Mouse (Mus musculus) lung, postnatal 10 days (tissue): ENCODE results near the gene Sphk1.

Source experiments
- DNase-seq: peaks from one replicate; pipeline ENCODE4 v3.0.0; 2021

Sphk1 gene

DNA sequence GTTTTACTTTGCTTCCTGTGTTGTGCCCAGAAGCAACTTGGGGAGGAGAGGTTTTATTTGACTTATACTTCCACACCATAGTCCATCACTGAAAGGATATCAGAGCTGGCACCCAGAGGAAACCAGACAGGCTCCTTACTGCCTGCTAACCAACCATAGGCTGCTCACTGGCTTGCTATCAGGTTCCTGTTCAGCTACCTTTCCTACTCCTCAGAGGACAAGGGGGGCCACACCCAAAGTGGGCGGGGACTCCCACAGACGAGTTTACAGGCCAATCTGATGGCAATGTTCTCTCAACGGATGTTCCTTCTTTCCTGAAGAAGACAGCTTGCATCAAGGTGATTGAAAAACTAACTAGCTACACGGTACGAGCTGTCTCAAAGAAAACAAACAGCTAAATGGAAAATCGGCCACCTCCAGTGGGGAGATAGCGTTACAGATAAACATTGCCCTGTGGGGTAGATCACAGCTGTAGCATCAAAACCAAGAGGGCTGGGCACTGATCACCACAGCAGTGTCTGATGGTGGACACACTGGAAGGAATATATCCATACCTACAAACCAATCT lies 19.3 kb upstream of the Sphk1 start:
- no peak for DNase-seq

DNA sequence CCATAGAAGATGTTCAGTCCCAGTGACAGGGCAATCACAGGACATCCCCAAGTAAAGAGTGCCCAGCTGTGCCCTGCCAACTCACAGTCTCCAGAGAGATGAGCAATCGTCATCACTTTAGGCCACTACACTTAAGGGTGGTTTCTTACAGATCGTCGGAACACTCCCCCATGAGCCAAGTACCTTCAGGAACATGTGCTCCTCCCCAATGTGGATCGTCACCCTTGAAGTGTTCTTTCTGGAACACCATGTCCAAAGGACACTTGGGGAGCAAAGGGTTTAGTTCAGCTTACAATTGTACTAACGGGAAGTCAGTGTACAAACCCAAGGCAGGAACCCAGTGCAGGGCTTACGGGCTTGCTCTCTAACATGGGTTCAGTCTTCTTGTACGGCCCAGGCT lies 18.6 kb upstream of the Sphk1 start:
- DNase-seq, result no peak

DNA sequence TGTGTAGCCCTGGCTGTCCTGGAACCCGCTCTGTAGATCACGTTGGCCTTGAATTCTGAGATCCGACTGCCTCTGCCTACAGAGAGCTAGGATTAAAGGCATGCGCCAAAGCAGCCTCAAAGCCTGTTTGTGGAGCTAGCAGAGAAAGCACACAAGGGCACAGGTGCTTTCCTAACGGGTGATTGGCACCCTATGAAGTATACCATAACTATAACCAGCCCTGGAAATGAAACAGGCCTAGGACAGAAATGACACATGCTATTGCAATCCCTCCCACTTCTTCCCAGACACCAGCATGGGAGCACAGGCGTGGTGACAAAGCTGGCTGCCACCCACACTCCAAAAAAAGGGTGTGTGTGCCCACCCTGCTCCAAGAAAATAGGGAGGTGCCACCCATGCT lies 17.7 kb upstream of the Sphk1 start:
- DNase-seq, result no peak

DNA sequence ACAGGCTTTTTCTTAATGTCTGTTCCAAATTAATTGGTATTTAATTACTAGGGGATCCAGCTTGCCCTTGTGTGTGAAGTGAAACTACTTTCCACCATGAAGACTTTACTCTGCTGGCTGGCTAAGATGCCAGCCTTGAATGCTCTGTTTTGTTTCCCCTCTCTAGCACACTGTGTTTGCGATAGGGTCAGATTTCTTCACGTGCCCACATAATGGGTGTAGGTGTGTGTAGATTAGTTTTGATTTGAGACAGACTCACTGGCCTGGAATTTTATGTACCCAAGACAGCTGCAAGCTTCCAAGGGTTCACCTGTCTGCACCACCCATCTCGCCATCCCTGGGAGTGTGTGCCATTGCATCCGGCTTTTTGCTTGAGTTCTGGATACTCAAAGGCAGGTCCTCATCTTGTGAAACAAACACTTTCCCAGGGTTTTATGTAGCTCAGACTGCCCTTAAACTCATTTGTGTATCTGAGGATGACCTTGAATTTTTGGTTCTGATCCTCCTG lies 17.1 kb upstream of the Sphk1 start:
- DNase-seq, result no peak

DNA sequence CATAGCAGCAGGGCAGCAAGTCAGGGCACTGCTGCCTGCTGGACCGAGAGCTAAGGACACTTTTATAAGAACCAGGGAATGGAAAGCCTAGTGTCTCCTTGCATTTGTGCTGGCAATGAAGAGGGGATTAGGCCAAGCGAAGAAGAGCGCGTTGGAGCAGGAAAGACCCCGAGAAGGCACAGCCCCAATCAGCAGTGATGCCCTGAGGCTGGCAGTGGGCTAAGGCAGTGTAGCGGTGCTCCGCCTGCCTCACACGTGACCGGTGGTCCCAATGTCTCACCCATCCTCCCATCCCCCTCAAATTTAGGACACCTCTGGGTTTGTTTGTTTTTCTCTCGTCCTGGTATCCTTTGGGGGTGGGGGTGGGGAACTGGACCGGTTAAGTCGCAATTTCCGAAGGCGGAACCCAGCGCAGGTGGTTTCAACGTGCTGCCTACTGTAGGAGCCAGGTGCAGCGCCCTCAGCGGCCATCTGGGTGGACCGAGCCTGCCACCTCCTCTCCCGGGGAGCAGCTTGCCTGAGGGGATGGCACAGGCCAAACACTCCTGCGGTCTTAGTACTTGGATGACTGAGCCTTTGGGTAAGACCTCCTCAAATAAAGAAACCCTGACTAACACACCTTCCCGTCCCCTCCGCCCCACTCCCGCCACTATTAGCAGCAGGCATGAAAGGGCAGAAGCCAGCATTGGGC lies 15.2 kb upstream of the Sphk1 start:
- no peak for DNase-seq

DNA sequence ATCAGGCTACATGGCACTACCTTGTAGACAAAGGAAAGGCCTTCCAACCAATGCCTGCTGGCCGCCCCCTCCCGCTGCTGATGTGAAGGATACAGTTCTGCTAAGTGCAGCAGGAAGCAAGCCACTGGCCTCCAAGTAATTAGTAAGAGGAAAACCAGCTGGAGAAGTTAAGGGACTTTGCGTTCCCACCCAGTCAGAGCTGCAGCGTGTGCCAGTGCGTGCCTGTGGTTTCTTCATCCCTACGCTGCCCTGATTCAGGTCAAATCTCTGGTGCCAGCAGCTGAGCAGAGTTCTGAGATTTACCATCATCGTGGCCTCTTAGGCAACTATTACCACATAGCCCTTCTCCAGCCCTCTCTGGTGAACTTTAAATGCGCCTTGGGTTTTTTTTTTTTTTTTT lies 12.2 kb upstream of the Sphk1 start:
- peak; percentile 75 for DNase-seq

DNA sequence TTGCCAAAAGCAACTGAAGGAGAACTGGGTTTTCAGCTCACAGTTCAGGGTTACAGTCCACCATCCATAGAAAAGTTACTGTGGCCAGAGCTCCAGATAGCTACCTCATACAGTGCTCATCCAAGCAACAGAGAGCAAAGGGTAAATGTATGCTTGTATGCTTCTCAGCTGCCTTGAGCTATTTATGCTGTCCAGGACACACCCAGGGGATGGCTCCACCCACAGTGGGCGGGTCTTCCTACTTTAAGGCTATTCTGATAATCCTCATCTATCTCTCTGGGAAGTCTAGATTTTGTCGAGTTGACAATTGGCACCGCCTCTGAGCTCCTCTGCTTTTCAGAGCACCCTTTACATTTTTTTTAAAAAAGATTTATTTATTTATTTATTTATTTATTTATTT lies 9.6 kb upstream of the Sphk1 start:
- DNase-seq, result peak; percentile 59

DNA sequence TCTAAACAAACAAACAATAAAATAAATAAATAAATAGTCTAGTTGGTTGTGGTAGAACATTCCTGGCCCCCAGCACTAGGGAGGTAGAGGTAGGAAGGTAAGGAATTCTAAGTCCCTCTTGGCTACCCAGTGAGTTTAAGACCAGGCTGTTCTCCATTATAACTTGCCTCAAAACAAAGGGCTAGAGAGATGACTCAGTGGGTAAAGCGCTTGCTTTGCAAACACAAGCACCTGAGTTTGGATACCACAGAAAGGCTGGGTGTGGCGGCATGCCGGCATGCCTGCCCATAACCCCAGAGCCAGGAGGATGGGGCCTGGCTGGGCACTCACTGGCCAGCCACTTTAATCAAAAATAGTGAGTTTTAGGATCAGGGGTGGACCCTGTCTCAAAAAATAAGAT lies 8.7 kb upstream of the Sphk1 start:
- no peak for DNase-seq

DNA sequence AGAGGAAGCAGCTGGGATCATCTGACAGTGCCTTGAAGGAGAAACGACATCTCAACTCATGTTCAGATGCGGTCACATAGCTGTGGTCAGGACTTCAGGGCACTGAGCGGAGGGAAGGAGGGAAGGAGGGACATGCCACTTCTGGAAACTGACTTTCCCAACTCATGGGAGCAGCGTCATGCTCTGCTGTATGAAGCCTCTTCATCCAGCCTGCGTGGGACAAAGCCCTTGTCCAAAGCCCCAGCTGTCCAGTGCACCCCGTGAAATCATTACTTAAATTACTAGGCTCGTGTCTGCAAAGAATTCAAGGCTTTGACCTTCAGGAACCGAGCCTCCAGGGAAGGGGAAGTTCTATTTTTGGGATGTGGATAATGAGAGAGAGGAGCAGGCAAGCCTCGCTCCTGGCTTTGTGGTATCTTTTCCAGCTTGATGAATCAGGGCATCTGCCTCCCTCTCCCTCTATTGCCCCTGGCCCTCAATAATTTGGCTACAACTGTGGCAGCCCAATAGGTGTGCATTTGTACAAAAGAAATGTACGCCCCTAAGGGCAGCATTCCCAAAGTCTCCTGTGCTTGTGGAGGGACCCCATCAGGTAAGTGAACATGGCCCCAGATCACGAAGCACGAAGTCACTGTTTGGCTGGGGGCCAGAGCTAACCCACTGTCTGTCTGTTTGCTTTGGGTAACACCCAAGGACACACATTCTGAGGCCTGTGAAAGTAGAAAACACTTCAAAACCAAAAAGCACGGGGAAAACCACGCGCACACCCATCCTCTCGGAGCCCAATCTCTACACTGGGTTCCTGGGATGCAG lies 7.6 kb upstream of the Sphk1 start:
- peak; percentile 31 for DNase-seq

DNA sequence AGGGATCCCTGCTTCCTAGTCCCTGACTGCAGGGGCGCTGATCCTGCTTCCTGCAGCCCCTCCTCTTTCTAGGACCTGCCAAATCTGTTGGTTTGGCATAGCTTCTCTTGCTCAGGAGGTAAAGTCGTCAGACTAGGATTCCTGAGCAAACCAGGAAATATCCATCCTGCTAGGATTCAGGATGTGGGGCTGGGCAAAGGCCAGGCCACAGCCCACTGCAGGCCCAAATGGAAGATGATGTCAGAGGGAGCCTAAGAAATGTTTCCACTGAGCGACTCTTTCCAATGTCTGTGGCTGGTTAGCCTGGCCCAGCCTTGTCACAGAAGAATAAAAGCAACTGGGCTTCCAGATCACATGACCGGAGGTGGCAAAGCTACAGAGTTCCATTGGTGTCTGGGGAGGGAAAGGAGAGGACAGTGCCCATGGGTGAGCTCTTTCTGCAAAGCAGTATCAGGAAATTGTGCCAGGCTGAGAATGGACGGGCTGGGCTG lies 7.0 kb upstream of the Sphk1 start:
- DNase-seq, result peak; percentile 64

DNA sequence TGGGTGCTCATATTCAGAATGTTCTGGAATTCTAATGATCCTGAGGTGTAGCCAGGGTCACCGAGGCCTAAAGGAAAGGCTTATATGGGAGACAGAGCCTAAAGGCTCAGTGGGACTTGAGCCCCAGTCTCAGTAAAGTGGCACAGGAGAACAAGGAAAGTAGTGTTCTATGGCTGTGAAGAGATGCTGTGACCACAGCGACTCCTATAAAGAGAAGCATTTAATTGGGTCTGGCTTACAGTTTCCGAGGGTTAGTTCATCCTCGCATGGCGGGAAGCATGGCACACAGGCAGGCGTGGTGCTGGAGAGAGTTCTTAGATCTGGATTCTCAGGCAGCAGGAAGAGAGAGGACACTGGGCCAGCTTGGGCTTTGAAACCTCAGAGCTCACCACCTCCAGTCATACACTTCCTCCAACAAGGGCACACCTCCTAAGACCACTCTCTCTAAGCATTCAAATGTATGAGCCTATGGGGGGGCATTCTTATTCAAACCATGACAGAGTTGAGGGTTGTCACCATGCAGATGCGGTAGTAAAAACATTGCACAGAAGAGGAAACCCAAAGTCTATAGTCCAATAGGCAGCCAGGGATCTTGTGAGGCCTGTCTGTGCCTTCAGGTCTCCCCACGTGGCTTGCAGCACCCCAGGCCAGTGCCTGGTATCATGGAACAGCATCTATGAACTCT lies 1.9 kb upstream of the Sphk1 start:
- DNase-seq, result no peak

DNA sequence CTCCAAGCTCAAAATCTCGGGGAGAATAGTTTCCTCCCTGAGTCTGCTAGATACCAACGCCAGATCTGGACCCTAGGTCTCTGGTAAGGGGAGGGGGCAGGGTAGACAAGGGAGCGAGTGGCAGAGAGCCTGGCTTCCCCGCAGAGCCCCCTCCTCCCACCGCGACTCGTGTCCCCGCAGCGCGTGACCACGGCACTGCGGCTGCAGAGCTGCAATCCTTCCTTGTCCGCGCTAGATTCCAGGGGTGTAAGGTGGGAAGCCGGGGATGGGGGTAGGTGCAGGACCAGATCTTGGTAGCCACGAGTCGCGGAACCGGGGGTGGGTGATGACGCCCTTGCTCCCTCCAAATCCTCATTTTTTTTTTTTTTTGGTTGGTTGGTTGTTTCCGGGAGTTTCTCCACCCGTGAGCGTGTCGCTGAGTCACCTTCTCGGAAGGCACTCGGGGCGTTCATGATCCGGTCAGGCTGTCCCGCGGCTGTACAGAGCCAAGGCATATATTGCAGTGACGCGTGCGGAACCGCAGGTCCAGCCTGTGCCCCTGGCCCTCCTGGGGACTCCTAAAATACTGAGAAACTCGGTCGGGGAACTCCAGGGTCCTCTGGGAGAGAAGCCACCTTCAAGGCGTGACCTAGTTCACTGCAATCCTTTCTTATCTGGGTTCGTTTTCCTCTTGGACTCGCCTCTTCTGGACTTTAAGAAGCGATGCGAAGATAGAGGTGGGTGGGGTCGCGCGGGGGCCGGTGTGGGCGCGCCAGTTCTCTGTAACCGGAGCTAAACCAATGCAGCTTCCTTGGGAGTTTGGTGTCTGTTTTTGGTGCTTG lies 856 bp downstream of the Sphk1 start:
- DNase-seq, result no peak

DNA sequence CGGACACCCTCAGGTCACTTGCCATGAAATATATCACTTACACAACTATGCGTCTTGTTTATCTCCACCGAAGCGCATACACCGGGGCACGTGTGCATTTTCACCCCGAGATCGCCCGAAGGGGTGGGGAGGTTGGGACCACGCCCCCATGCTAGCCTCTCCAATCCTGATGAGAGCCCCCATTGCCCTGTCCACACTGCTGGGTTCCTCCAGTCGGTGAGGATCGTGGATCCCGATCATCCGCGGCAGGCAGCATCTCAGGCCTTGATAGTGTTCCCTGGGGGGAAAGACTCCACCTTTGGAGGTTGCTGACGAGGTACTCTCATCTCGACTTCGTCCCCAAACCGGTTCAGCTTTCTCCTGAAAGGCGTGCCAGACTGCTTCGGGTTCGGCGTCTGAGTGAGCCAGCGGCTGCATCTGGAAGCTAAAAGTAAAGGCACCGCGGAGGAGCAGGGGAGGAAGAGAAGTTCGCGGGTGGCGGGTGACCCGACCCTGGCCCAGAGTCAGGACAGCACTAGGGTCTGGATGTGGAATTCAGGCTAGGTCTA lies 1.6 kb downstream of the Sphk1 start:
- peak; percentile 58 for DNase-seq

DNA sequence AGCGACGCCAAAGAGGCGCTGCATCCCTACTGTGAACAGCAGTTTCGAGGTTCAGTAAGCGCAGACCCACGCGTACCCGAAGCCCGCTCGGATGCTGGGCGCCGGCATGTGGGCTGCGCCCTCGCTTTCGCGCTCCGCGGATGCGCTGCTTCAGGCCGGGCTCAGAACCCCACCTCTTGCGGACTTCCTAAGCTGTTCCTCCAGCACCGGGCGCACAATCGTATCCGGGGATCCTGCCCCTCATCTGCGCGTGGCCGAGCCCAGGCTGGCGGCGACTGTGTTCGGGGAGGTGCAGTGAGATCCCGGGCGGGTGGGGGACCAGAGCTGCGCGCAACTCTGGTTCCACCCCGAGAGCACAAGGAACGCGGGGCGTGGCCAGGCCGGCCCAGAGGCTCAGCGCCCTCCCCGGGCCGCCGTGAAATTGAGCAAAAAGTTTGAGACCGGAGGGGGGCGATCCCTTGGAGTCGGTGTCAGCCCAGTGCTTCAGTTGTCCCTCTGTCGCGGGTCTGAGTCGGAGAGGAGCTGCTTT lies 2.1 kb downstream of the Sphk1 start:
- peak; percentile 87 for DNase-seq

DNA sequence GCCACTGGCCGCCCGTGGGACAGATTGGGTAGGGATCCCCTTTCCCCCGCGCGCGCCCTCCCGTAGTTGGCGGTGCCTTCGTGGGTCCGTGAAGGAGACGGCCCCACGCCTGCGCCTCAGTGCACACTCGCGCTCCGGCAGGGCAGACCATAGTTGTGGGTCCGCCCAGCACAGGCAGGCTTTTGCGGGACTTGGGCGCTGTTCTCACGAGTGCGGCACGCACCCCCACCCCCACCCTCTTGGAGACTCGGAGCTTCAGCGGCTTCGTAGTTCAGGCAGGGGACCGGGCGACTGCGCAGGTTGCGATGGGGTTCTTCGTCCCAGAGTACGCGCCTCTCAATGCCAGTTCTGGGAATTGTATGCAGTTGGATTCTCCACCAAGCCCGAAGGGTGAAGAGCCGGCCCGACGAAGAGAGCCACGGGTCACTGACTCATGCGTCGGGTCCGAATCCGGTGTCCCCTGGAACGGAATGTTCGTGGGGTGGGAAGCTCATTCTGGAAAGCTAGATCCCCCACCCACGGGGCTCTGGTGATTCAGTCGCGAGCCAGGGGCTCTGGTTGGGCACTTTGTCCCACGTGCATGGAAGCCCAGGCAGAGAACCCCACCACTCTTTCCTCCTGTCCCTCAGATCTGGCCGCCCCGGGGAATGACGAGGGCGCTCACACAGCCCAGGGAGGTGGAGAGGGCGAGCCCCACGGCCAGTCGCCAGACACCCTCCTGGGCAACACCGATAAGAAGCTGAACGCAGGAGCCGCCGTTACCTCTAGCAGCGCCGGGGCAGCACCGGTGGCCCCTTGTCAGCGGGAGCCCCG lies 2.8 kb downstream of the Sphk1 start:
- DNase-seq, result peak; percentile 44

DNA sequence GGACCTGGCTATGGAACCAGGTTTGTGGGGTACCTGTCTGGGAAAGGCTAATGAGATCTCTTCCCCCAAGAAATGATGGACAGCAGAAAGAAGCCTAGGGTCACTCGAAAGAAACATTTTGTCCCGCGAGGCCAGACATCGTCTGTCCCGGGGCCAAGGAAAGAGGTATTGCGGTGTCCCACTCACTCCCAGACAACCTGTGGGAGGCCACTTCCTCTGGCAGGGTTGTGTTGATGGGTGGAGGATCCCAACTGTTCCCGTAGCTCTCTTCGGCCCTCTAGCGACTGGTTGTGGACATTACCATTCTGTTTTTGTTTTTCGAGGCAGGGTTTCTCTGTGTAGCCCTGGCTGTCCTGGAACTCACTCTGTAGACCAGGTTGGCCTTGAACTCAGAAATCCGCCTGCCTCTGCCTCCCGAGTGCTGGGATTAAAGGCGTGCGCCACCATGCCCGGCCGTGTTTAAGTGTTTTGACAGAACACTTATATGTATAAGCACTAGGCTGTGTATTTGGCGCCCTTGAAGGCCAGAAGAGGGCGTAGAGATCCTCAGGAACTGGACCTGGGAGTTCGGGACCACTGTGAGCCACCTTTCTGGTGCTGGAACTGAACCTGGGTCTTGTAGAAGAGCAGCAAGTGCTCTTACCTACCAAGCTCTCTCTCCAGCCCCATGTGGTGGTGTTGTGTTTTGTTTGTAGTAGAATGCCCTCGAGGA lies 3.6 kb downstream of the Sphk1 start:
- peak; percentile 85 for DNase-seq

DNA sequence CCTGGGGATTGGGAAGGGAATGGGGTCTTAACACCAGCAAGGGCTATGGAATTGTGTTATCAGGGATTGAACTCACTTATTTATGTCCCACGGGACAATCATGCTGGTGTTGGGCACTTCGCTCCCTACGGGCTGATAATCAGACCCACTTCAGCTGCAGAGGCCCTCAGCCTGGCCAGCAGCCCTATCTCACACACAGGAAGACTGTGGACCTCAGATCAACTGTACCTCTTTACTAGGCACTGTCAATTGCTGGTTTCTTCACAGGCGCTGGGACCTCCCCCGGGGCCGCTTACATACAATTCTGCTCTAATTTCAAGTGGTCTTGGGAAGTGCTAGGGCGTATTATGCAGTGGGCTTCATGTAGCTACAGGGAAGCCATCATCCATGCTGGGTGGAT lies 6.0 kb downstream of the Sphk1 start:
- no peak for DNase-seq

DNA sequence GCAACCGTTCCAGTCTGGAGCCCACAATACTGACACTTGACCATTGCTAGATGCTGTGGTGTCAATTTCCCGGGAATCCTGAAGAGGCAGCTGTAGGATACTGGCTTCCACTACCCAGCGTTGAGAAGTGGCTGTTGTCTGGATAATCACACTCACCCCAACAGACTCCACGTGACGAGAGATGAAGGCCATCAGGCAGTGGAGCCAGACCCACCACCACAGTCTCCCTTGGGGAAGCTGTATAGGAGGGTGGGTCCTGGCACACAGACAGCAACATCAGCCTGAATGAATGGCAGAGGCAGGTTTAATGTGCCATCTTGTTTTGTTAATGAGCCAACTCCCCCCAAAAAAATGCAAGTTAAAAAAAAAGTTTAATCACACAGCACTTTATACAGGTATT lies 6.7 kb downstream of the Sphk1 start:
- DNase-seq, result no peak

DNA sequence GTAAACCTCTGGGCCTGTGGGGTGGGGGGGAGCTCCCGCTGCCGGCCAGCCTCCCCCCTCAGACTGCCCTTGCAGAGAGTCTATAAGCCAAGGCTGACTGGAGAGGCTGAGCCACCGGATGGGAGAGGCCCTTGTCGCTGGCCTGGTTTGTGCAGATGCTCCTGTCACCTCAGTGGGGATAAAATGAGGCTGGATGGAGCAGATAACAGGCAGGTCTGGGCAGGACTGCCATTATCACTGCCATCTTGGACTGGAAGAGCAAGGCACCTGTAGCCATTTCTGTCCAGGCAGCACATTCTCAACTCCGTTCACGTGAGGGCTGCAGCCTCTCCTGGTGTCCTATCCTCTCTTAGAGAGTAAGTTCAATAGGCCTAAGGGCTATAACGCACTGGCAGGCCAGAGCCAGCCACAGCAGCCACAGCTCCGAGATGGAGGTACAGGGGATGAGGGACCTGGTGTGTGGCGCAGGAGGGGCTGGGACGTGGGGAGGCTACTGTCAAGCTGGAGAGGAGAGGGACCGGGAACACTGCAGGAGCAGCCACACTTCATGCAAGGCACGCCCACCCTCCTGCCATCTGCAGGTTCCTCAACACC lies 7.5 kb downstream of the Sphk1 start:
- DNase-seq, result no peak

DNA sequence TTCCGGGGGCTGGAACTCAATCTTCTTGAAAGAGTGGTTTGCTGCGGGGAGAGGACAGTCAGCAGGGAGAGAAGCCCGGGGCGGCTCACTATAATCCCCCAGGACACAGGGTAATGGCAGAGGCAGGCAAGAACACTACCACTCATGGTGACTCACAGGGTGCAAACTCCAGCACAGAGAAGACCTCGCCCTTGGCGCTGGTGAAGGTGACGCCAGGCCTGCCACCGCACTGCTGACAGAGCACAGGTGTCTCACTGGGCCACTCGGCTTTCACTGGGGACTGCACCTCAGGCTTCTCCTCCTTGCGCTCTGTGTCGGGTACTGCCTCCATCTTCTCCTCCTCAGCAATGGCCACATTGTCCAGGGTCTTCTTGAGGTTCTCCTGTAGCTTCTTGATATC lies 10.5 kb downstream of the Sphk1 start:
- no peak for DNase-seq
